Mouse (Mus musculus): ENCODE measurements at regions not wholly inside any gene's neighbourhood (a gene's known extent, or its start where the extent isn't known, plus 50 kb on each side); places are given as distances from the start of the nearest gene placed in this dataset.

DNA sequence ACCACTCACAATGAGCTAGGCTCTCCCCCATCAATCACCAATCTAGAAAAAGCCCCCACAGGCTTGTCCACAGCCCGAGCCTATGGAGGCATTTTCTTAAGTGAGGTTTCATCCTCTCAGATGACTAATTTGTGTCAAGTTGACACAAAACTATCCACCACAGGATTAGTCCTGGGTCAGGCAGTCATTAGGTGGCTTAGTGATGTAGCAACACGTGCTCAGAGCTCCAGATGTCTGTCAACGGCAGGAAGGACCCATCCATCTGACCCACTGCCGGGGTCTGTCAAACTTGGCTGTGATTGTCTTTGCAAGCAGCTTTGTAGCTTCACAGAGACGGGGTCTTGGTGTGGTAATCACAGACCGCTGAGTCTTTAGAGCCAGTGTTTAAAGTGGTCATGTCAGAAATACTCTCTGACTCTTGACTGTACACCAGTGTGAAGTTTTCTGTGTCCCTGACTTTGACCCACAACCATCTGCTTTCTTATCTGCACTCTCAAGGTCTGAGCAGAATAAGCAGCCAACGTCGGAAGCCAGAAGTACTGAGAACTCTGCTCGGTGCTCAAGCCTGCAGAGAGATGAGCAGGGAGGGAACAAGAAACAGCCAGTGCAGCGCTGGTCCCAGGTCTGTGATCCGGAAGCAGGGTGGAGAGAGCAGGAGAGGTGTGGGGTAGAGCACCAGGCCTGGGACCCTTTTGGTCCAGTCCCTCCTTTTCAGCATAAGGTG, 131.6 kb upstream of the Nfe2l3 start:
- no peak for DNase-seq

DNA sequence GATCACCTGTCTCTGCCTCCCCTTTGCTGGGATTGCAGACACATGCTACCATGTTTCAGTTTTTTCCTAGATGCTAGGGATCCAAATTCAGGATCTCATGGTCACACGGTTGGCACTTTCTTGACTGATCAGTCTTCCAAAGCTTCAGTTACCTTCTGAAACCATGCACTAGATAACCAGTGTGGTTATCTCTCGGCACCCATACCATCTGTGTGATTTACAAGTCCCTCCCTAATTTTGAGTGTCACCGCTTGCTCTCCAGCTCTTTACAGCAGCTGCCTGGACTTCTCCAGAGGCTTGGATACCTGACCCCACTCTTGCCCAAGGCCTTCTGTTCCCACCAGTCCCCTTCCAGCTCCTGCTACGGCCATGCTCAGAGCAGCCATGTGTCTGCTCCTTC, 130.6 kb upstream of the Nfe2l3 start:
- no peak for DNase-seq

DNA sequence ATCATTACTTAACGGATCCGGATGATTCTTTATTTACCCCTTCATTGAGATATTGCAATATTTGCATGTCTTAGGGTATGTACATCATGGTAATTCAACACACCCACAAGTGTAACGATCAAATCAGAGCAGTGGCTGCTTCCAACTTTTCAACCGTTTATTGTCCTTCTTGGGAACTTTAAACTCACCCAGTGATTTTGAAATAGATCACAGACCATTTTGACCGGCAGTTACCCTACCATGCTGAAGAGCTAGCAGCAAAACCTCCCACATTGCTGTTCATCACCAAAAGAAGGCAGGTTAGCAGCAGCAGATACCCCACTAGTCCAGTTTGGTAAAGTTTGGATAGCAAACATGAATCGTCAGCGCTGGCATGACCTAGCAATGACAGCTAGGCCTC, 130.2 kb upstream of the Nfe2l3 start:
- no peak for DNase-seq

DNA sequence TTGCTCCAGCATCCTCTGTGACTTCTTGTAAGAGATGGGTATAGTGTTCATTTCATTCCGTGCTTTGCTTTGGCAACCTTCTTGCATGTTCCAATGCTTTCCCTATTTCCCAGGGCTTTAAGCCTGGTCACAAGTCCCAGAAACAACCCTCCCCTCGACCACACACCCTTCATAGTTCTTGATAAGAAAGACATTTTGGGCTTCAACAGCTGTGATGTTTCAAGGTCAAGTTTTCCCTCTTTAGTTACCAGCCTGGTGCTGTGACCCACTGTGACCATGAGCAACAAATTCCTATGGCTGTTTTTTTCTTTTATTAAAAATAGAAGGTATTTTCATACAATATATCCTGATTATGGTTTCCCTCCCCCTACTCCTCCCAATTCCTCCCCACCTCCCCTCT, 114.1 kb upstream of the Nfe2l3 start:
- no peak for DNase-seq

DNA sequence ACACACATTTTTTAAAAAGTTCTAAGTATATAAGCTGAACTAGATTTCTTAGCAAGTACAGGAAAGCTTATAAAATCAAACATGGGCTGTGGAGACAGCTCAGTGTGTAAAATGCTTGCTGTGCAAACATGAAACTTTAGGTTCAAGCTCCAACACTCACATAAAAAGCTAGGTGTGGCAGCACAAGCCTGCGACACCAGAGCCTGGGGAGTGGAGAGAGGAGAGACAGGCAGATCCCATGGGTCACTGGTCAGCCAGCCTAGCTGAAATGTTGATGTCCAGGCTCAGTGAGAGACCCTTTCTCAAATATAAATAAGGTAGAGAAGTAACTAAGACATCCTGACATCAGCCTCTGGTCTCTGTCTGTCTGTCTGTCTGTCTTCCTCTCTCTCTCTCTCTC, 112.5 kb upstream of the Nfe2l3 start:
- no peak for DNase-seq

DNA sequence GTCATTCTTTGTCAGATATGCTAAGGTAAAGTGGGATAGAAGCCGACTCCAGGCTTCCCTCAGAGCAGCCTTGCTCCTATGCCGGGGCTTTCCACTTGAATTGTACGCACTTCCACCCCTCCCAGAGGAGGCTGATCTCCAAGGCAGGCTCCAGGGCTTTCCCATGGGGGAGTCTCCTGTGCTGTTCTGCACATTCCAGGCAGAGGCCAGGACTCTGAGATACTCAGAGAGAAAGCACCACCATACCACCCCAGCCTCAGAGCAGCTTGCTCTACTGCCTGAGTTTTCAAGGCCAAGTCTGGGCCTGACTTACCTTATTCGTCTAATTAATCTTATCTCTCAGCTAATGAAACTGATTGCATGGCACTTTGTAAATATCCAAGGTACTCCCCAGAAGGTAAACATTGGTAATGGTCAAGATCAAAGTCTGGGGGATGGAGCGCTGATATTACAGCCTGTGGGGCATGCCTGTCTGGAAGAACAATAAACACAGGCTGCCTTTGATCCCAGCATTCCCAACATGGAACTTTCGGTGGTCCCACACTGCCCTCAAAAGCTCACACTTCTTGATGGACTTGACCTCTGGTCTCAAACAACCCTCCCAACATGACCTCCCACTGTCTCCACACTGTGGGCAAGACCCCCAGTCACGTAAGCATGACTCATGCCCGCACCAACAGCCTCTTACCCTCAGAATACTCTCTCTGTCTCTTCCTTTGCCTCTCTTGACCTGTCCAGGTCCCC, 111.6 kb upstream of the Nfe2l3 start:
- DNase-seq: no peak

DNA sequence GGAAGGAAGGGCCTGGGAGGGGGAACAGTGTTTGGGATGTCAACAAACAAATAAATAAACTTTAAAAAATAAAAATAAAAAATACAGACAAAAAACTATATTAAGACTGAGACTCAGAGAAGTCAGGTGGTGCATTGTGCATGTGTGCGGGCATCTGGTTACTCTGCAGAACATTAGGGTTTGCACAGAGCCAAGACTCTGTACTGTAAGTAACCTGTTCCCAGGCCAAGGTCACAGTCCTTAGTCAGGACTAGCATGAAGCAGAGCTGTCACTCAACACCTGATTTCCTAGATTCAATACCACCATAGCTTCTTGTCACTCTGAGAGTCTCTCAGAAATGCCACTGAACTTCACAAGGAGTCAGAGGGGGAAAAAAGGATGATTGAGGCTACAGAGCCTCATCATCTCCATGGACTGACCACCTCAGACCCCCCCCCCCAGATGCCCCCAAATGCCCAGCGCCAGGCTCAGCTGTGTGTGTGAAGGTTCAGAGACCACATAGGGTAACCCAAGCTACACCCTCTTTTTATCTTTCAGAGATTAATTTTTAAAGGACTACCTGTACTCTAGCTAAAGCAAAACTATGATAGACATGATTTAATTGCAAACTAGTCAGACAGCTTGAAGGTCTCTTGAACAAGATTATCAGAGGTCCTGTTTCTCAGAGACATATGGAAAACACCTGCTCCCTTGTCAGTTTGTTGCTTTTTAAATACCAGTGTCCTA, 106.2 kb upstream of the Nfe2l3 start:
- no peak for DNase-seq

DNA sequence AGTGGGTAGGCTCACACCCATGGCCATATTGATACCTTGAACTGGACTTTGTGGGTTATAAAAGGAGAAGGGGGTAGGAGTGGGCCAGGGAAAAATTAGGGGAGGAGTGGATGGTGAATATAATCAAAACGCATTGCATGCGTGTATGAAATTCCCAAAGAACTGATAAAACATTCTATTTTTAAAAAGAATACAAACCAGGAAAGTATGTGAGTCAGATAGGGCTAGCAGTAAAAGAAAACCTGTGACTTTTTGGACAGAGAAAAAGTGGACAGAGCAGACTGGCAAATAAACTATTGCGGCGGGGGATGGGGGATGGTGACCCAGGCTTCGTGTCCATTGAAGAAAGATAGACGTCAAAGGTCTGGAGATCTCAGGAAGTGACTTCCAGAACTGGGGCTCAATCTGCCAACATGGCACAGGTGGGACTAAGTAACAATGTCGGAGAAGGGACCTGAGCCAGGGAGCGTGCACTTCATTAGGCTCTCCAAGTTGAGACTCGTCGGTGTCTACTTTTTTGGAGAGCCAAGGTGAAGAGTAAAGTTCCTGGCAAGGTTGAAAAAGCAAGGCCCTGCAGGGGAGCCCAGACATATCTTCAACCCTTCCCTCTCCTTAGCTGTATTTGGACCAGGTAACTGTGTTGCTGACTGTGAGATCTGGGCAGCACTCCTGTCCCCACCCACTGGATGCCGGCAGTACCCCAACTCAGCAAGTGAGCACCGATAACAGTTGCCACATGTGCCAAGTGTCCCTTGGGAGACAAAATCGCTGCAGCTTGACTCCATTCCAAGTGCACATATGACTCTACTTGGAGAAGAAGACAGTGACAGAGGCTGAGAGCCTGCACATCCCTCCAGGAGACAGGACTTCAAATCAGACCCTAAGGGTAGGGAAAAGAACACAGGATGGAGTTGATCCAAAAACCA, 103.1 kb upstream of the Nfe2l3 start:
- DNase-seq: no peak

DNA sequence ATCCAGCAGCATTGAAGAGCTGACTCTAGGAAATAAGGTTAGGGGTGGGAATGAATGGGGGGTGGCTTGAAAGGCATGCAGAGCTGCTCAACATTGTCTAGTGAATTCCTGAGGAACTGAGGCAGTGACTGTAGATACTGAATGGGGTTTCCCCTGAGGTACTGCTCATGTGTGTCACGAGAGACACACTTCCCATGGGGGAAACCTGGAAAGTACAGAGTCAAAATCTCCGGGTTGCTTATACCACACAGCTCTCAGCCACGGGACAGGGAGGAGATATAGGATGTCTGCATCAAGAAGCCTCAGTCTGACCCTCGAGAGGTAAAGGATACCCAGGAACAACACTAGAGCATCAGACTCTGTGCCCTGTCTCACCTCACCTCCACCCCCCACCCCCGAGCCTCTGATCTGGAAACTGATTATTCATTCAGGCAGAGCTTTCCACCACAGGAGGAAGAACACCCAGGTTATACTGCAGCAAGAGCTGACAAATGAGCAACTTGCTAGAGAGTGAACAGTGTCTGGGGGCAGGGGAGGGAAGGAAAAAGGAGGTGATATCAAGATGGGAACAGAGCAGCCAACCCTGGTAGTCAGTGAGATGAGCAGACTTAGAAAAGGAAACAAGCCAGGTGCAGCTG, 102.3 kb upstream of the Nfe2l3 start:
- no peak for DNase-seq

DNA sequence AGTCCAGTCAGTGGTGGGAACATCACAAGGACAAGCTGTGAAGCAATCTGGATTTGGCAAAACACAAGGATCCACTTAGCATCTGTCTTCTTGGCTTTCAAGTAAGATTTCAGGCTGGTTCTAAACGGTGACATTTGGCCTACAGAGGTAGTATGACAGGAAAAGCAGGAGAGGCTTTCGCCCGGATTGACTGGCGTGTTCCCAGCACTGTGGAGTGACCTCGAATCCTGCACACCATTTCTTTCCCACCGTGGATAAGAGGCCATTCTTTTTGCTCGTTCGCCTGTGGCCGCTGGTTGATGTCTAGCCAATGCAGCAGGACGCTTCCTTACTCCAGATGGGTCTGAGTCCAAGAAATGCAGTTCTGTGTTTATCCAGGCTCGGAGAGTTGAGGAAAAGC, 99.6 kb upstream of the Nfe2l3 start:
- DNase-seq: no peak

DNA sequence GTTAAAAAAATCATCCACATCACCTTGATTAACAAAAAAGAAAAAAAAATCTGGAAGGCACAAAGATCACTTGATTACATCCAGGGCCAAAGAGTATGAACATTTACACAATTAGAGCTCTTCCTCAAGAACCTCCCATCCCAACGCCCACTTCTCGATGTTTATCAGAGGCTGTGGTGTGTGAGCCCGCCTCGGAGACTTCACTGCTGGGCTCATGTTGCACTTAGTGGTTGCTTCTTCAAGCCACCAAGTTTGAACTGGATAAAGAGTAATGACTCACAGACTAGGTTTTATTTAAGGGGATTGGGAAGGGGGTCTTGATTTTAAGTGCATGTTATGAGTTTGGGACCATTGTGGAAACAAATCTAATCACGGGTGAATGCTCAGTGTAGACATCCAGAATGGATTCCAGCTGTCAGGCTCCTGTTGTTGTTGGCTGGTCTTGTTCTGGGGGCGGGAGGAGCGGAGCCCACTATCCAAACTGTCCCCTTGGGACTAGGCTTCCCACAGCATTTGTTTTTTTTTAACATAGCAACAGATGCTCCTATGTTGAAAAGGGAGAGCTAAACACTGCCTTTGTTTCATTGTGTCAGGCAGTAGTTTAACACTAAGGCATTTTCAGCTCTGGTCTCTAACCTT, 98.6 kb upstream of the Nfe2l3 start:
- DNase-seq: peak; percentile 4

DNA sequence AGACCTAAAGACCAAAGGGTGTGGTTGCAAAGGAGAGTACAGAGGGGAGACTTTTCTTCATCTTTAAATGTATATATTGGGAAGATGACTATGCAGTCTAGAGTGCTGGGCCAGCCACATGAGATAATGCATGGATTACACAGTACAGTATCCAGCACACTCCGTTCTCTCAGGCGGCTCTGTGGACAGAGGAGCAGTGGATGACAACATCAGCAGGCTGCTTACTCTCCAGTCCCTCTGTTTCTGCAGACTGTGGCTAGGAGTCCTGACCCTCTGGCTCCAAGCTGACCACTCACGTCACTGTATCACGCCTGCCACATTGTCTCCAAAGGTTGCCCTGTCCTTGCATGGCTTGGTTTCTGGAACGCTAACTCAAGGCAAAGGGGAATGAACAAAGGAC, 97.2 kb upstream of the Nfe2l3 start:
- DNase-seq: no peak

DNA sequence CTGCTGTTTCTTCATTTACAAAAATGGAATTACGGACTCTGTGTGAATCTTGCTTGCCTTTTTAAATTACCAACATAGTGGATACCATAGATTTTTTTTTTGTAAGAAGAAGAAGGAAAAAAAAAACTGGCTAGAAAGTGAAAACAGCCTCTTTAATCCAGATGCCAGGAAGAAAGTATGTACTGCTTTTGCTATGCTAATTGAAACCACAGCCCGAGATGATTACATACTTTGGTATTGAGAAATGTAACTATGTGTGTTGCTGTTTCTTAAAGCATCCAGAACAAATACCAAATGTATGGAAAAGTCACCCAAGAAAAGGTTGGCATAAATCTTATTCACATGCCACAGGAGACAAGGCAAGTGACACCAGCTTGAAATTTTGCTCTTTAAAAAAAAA, 93.2 kb upstream of the Nfe2l3 start:
- no peak for DNase-seq

DNA sequence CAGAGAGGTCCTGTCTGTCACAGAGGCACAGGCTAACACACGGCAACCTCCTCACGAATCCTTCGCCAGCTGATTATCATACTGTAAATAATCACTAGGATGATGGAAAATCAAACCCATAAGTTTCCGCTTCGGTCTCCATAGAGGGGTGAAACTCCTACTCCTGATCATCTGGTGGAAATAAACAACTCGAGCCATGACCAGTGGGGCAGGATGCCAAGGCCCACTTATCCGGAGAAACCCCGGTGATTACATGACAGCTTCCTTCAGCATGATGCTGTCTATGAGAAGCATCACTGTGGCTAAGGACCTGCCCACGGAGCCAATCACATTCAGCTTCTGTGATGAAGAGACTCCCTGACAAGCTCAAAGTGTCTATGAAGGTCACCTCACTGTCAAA, 84.7 kb upstream of the Nfe2l3 start:
- DNase-seq: no peak

DNA sequence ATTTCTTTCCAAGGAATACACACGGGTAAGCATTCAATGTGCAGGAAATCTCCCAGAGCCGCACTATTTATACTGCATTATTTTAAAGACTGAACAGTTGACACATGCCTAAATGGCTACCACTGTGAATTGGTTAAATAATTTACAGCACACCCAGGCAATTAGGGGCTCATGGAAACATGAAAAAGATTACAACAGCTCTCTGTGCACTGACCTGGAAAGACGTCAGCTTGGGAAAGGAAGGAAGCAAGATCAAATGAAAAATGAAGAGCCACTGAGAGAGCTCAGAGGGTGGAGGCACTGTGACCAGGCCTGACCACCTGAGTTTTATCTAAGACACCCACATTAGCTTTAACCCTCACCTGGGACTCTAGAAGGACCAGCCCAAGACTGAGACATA, 82.7 kb upstream of the Nfe2l3 start:
- no peak for DNase-seq

DNA sequence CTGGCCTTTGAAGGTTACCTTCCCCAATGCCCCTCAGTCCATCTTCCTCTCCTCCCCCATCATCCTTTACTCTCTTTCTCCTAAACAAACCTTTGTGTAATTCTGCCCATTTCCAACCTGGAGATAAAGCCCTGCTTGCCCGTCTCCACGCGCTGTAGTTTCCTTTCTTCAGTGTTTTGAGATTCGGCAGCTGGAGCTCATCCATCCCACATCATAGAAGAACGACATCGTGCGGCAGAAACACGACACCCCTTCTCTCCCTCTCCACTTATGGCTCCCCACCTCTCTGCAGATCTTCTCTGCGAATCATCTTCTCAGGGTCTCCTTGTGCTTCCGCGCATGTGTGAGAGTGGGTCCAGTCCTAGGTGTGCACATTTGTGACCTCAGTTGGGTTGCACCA, 77.4 kb upstream of the Nfe2l3 start:
- DNase-seq: no peak

DNA sequence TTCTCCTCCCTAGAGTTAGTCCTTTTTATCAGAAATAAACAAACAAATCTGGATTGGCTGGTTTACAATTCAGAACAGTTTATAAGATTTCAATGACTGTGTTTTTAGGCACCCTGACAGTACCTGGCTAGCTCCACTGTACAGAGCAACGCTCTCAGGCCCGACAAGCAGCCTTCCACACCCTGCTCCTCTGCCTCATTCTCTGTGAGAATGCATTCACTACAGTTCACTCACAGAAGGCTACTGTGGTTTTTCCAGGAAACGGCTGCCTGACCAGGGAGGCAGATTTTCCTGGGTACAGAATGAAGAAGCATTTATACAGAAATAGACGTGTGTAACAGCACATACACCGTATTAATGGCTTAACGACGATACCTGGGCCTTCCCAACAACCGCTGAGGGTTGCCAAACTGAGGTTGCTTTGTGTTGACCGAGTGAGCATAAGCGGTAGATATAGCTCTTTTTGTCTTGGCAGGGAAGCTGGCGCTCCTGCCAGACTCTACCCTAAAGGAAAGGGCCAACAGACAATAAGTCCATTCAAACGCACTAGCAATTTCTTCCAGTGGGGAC, 70.8 kb upstream of the Nfe2l3 start:
- no peak for DNase-seq

DNA sequence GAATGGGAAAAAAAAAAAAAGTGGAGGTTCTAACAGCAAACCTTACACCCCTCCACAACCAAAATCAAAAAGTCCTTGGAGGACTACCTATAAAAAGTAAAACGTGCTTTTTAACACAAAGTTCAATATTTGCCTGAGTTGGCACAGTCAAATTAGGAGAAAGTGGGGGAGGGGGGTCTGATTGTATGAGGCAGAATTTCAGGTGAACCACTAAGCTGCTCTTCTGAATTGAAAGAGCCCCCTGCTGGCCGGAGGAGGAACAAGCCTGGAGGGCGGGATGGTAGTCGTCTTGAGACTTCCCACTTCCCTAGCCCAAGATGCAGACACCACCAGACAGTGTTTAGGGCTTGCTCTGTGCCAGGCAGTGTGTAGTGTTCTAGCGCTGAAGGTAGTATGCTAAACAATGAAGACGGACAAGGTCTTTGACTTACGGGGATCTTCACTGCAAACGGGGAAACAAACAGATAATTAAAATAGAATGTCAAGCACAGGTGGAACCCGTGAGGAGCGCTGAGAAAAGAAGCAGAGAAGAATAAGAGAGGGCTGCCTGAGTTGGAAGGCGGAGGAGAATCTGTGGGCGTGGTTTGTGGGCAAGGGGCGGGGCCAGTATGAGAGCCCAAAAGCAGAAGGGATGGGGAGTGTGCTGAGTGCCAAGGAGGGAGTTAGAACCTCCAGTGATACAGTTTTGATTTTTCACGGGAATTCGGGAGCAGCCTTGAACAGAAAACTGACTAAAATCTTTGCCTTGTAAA, 69.8 kb upstream of the Nfe2l3 start:
- peak; percentile 59 for DNase-seq

DNA sequence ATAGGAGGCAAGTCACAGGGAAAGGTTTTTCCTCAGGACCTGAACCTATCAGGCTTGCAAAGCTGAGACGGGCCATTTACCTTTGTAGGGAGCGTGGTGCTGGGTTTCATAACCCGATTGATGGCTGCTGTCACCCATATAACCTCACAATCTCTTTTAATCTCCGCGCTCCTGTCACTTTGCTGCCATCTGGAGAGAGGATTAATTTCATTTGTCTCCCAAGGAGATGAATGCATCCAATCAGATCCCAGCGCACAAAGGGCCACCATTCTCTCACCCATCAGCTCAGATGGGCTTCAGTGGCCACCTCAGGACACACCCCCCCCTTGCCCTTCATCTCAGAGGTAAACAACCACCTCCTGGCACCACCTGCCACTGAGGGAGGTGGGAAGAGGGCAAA, 67.7 kb upstream of the Nfe2l3 start:
- no peak for DNase-seq

DNA sequence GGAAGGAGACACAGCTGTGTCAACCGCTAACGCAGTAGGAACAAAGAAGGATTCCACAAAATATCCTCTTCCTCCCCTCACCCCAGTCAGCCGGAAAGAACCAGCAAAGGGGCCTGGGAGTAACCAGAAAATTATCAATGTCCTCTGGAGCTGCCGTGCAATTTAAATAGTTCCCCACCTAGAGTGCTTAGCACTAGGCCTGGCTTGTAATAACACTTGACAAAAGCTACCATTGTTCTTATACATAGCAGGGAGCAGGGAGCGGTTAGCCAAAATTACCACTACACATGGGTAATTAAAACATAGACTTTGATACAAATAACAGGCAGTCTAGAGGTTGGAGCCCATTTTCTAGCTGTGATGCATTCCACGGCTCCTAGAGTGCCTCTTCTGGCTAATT, 62.7 kb upstream of the Nfe2l3 start:
- no peak for DNase-seq

DNA sequence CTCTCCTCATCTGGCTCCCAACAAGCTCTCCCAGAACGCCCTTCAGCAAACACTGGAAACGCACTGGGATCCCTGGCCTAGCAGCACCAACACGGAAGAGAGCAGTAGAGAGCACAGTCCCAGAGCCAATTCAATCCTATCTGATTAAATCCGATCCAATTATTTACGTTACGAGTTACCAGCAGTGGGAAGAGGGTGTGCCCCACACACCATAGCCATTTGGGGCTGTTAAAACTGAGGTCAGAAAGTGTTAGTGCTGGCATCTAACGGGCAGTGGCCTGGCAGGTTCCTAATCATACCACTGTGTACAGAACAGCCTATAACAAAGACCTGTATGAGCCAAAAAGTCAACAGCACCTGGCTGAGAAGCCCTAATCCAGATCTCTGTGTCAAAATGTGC, 60.1 kb upstream of the Nfe2l3 start:
- DNase-seq: no peak
